Mouse (Mus musculus): Measurements from ENCODE around the gene Gm5127. TPM values are rescaled to one million over a fixed set of nuclear protein-coding genes. Genes with fewer than 3 reads are reported as not detected.

Gm5127 gene
- polyA plus RNA-seq, 1 experiment: not detected

- 19% methylated on average over 9 of the region's 9 CpGs for WGBS
- no peaks in the 10 kb centered on the region for H3K4me1 ChIP-seq (ENCODE audit: control insufficient read depth, insufficient read depth, insufficient read length, low read length)
- H3K36me3 ChIP-seq (ENCODE audit: control insufficient read depth, insufficient read depth, low read length): no peaks in the 10 kb centered on the region
- no peaks in the 10 kb centered on the region for H3K27me3 ChIP-seq (ENCODE audit: control insufficient read depth, insufficient read depth, low read length)
- H3K27ac ChIP-seq (ENCODE audit: insufficient read depth, low read depth, low read length): peak overlapping the region; percentile 42; the same call in 1 of the 2 replicates
- TF ChIP-seq POLR2A (IDR thresholded peaks at IDR 0.05; ENCODE audit: low read depth, low read length): no peak
- TF ChIP-seq CTCF (IDR thresholded peaks at IDR 0.05; ENCODE audit: extremely low read depth, insufficient read length, insufficient replicate concordance, low read depth, low read length): no peak
- peak overlapping the region; percentile 57 for H3K4me3 ChIP-seq (ENCODE audit: low read depth, low read length)
Measured at GRCm38 (mm10) chrX:106602574-106603258, 19.7 kb downstream of the Gm5127 start.

- Histone ChIP-seq H3K27ac (ENCODE audit: insufficient read depth, low read depth, low read length) (peak within 1 kb of the TSS; percentile 42; the same call in 1 of the 2 replicates), H3K4me1 (ENCODE audit: control insufficient read depth, insufficient read depth, insufficient read length, low read length) (no peaks in the 10 kb centered on the region), H3K36me3 (ENCODE audit: control insufficient read depth, insufficient read depth, low read length) (no peaks in the 10 kb centered on the region), H3K27me3 (ENCODE audit: control insufficient read depth, insufficient read depth, low read length) (no peaks in the 10 kb centered on the region), H3K4me3 (ENCODE audit: low read depth, low read length) (peak within 1 kb of the TSS; percentile 57)
- 8% methylated on average over 6 of the region's 6 CpGs for WGBS
- no peak for TF ChIP-seq POLR2A (IDR thresholded peaks at IDR 0.05; ENCODE audit: low read depth, low read length)
- no peak for TF ChIP-seq CTCF (IDR thresholded peaks at IDR 0.05; ENCODE audit: extremely low read depth, insufficient read length, insufficient replicate concordance, low read depth, low read length)
Measured at GRCm38 (mm10) chrX:106603386-106603785, 20.4 kb downstream of the Gm5127 start, which contains the start of gene Cysltr1. Gene Cysltr1 (minus strand): TSS chrX:106603679.

- Histone ChIP-seq H3K27me3 (ENCODE audit: control insufficient read depth, insufficient read depth, low read length) (no peaks in the 10 kb centered on the region), H3K27ac (ENCODE audit: insufficient read depth, low read depth, low read length) (no peak overlapping the region), H3K4me3 (ENCODE audit: low read depth, low read length) (no peak overlapping the region), H3K4me1 (ENCODE audit: control insufficient read depth, insufficient read depth, insufficient read length, low read length) (no peaks in the 10 kb centered on the region), H3K36me3 (ENCODE audit: control insufficient read depth, insufficient read depth, low read length) (no peaks in the 10 kb centered on the region)
- TF ChIP-seq CTCF (IDR thresholded peaks at IDR 0.05; ENCODE audit: extremely low read depth, insufficient read length, insufficient replicate concordance, low read depth, low read length) (no peak), POLR2A (IDR thresholded peaks at IDR 0.05; ENCODE audit: low read depth, low read length) (no peak)
- WGBS: 42% methylated on average over 1 of the region's 1 CpGs
Measured at GRCm38 (mm10) chrX:106622512-106622911, 39.5 kb downstream of the Gm5127 start.

GRCm38 (mm10) chrX:106623667-106624066, 40.7 kb downstream of the Gm5127 start:
- no peaks in the 10 kb centered on the region for H3K27me3 ChIP-seq (ENCODE audit: control insufficient read depth, insufficient read depth, low read length)
- no peak overlapping the region for H3K27ac ChIP-seq (ENCODE audit: insufficient read depth, low read depth, low read length)
- no peaks in the 10 kb centered on the region for H3K36me3 ChIP-seq (ENCODE audit: control insufficient read depth, insufficient read depth, low read length)
- no peak overlapping the region for H3K4me3 ChIP-seq (ENCODE audit: low read depth, low read length)
- WGBS: 38% methylated on average over 3 of the region's 3 CpGs
- H3K4me1 ChIP-seq (ENCODE audit: control insufficient read depth, insufficient read depth, insufficient read length, low read length): no peaks in the 10 kb centered on the region
- no peak for TF ChIP-seq POLR2A (IDR thresholded peaks at IDR 0.05; ENCODE audit: low read depth, low read length)
- TF ChIP-seq CTCF (IDR thresholded peaks at IDR 0.05; ENCODE audit: extremely low read depth, insufficient read length, insufficient replicate concordance, low read depth, low read length): no peak

- Histone ChIP-seq H3K36me3 (ENCODE audit: control insufficient read depth, insufficient read depth, low read length) (no peaks in the 10 kb centered on the region), H3K4me1 (ENCODE audit: control insufficient read depth, insufficient read depth, insufficient read length, low read length) (no peaks in the 10 kb centered on the region), H3K27ac (ENCODE audit: insufficient read depth, low read depth, low read length) (no peak overlapping the region), H3K27me3 (ENCODE audit: control insufficient read depth, insufficient read depth, low read length) (no peaks in the 10 kb centered on the region), H3K4me3 (ENCODE audit: low read depth, low read length) (no peak overlapping the region)
- WGBS: 72% methylated on average over 1 of the region's 1 CpGs
- no peak for TF ChIP-seq CTCF (IDR thresholded peaks at IDR 0.05; ENCODE audit: extremely low read depth, insufficient read length, insufficient replicate concordance, low read depth, low read length)
- TF ChIP-seq POLR2A (IDR thresholded peaks at IDR 0.05; ENCODE audit: low read depth, low read length): no peak
Measured at GRCm38 (mm10) chrX:106628514-106628913, 45.5 kb downstream of the Gm5127 start.

GRCm38 (mm10) chrX:106633543-106633942, 50.6 kb downstream of the Gm5127 start:
- Histone ChIP-seq H3K4me3 (ENCODE audit: low read depth, low read length) (no peak overlapping the region), H3K27ac (ENCODE audit: insufficient read depth, low read depth, low read length) (no peak overlapping the region), H3K4me1 (ENCODE audit: control insufficient read depth, insufficient read depth, insufficient read length, low read length) (no peaks in the 10 kb centered on the region), H3K36me3 (ENCODE audit: control insufficient read depth, insufficient read depth, low read length) (no peaks in the 10 kb centered on the region), H3K27me3 (ENCODE audit: control insufficient read depth, insufficient read depth, low read length) (no peaks in the 10 kb centered on the region)
- TF ChIP-seq CTCF (IDR thresholded peaks at IDR 0.05; ENCODE audit: extremely low read depth, insufficient read length, insufficient replicate concordance, low read depth, low read length) (no peak), POLR2A (IDR thresholded peaks at IDR 0.05; ENCODE audit: low read depth, low read length) (no peak)

- Histone ChIP-seq H3K27ac (ENCODE audit: insufficient read depth, low read depth, low read length) (no peak overlapping the region), H3K36me3 (ENCODE audit: control insufficient read depth, insufficient read depth, low read length) (no peaks in the 10 kb centered on the region), H3K4me1 (ENCODE audit: control insufficient read depth, insufficient read depth, insufficient read length, low read length) (no peaks in the 10 kb centered on the region), H3K27me3 (ENCODE audit: control insufficient read depth, insufficient read depth, low read length) (no peaks in the 10 kb centered on the region), H3K4me3 (ENCODE audit: low read depth, low read length) (no peak overlapping the region)
- 71% methylated on average over 3 of the region's 3 CpGs for WGBS
- TF ChIP-seq CTCF (IDR thresholded peaks at IDR 0.05; ENCODE audit: extremely low read depth, insufficient read length, insufficient replicate concordance, low read depth, low read length) (no peak), POLR2A (IDR thresholded peaks at IDR 0.05; ENCODE audit: low read depth, low read length) (no peak)
Measured at GRCm38 (mm10) chrX:106634799-106635541, 52.0 kb downstream of the Gm5127 start.

Measured in small intestine, adult 2 months (tissue).